Mouse (Mus musculus) E14TG2a.4 (cell line): ENCODE data around the gene Brca1.

Experiments
- CTCF ChIP-seq: conservative IDR thresholded peaks from 2 replicates; pipeline ENCODE4 v1.5.1; 2014; ENCODE audit warnings: low read length
- NANOG ChIP-seq: IDR thresholded peaks from 2 replicates; pipeline ENCODE4 v1.6.1; 2014; ENCODE audit warnings: borderline replicate concordance, low read length, mixed read lengths
- POU5F1 ChIP-seq: IDR thresholded peaks from 2 replicates; pipeline ENCODE4 v1.6.1; 2014; ENCODE audit warnings: low read length, borderline replicate concordance

GRCm38 (mm10) chr11:101583205-101583604, 31.4 kb upstream of the Brca1 start:
- no peak for TF ChIP-seq CTCF
- TF ChIP-seq NANOG: no peak
- TF ChIP-seq POU5F1: no peak
